Mouse (Mus musculus): ENCODE data around the gene Plcg2.
A peak's percentile ranks its signal among the peaks of the same experiment; 100 is the strongest.

The Plcg2 gene

DNA sequence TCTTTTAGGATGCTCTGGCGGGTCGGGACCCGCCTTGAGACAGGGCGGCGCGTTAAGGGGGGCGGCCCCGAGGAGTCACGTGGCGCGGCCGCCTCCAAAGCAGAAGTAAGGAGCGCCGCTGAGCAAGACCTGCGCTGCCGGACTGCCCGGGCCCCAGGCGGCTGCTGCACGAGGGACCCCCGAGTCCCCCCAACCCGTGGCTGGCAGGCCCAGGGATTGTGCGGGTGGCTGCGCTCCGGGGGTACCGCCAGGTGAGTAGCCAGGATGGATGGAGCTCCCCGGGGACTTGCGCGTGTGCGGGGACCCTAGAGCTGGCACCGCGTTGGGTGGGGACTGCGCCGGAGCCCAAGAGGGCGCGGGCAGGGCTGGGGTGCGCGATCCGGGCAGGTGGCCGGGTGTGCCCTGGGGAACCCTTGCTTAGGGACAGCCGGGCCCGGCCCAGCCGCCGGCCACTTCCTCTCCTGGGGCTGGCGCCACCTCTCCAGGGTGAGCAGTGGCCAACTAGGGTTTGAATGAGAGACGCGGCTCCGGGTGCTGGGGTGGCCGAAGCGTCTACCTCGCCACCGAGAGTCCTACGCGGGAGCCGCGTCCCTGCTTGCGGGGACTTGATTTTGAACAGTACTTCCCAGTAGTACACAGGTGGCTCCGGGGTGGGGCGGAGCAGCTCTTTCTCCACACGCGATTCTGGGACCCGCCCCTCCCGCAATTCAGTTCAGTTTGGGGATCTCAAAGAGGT is at the start of gene Plcg2:
Gene Plcg2, plus strand, starts transcription at position 113 of the 736 bp plus-strand sequence.
- DNase-seq: peak in 1 of 2 experiments; percentile 7

DNA sequence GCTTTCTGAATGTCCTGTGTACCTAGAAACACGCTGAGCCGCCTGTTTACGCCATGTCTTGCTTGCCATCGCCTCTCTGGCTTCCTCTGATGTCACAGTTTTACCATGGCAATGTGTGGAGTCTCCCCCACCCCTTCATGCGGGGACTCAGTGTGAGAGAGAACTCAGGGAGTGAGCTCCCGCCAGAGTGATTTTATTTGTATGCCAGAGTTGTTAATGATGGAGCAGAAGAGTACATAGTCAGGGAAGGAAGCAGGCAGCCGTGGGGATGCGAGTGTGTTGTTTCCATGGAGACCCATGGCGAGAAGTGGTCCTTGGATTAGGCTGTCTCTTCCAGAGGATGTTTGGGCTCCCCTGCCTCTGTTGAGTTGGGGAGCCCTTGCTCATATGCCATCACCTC is 47.0 kb upstream of the Plcg2 start:
- no peak for DNase-seq

DNA sequence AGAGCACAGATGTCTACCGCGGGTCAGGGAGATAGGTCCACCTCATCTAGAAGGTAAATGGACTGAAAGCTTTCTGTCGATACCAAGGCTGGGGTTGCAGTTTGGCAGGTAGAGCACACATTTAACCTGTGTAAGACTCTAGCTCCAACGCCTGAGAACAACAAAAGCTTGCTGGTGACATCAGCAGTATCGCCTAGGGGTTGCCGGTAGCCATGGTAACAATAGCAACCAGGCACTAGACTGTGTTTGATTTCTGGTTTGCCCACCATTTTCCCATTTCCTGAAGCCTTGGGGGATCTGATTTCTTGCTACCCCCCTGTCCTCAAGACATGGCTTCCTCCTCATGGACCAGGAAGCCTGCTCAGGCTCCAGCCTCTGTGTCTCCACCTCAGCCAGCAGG is 44.1 kb upstream of the Plcg2 start:
- no peak for DNase-seq

GRCm38 (mm10) chr8:117454516-117455116 is 43.5 kb upstream of the Plcg2 start:
- DNase-seq: no peak

DNA sequence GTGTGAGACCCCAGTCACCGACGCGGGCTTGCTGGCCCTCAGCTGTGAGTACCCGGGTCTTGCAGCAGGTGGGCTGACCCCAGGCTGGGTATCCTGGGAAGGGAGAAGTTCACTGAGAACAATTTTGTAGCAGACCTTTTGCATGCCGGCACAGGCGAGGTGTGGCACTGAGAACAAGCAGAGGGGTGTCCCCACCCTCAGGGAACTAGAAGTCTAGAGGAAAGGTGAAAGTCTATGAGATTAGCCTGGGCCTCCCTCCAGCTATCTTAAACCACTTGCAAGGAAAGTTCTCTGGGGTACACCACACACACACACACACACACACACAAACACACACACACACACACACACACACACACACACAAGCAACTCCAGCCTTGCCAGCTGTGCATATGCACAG is 42.4 kb upstream of the Plcg2 start:
- no peak for DNase-seq

- no peak for DNase-seq
These were observed 39.7 kb upstream of the Plcg2 start for GRCm38 (mm10) chr8:117458440-117458839.

DNA sequence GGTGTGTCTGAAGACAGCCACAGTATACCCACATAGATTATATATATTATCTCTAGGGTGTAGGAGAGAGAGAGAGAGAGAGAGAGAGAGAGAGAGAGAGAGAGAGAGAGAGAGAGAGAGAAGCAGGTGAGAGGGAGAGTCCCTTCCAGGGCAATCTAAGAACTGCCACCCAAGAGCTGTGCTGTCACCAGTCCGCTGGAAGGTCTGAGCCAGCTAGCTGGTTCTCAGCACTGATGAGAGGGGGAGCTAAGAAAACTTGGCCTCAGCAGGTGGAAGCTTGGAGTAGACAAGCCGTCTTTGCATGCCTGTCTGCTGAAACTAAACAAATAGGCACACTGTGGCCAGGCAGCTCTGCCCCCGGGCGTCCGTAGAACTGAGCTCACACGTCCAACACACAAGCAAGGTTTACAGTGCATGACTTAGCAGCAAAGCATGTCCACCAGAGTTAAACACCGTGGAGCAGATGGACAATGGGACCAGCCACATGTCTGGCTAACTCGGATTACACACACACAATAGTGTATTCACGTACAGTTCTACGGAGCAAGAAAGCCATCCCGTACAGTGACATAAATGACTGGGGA is 35.3 kb upstream of the Plcg2 start:
- no peak for DNase-seq

DNA sequence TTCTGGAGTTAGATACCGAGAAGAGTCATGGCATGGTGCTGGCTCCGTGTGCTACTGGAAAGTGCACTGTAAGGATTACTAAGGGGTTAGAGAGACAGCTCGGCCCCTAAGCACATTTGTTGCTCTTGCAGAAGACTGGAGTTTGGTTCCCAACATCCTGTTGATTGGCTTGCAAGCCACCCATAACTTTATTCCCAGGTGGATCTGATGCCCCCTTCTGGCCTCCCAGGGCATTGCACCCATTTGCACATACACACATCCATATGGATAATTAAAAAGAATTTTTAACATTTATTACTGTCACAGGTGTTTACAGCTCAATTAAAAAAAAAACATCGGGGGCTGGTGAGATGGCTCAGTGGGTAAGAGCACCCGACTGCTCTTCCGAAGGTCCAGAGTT is 33.6 kb upstream of the Plcg2 start:
- no peak for DNase-seq

DNA sequence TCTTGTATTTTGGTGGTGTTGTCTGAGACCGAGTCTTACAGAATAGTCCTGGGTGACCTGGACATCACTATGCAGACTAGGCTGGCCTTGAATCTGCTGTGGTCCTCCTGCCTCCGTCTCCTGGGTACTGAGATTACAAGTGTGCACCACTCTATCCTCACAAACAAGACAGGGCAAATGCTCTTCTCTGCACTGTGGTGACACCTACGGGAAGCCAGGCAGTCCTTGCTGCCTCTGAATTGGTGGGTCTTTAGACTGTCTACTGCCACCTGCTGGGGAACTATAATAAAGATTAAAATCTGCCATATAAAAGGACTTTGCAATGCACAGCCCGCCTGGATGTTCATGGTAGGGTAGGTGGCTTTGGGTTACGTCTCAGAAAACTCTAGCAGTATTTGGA is 32.8 kb upstream of the Plcg2 start:
- peak; percentile 38 to 60 for DNase-seq

DNA sequence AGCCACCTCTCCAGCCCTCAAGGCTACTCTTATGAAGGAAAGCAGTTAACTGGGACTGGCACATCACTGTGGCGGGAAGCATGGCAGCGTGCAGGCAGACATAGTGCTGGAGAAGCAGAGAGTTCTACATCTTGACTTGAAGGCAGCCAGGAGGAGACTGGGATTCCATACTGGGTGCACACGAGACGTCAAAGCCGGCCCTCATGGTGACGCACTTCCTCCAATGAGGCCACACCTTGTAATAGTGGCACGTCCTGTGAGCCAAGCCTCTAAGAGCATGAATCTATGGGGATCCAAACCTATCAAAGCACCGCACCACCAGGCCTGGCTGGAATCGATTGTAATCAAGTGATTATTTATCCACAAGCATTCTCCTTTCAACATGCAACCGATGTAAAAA is 30.6 kb upstream of the Plcg2 start:
- DNase-seq: no peak

DNA sequence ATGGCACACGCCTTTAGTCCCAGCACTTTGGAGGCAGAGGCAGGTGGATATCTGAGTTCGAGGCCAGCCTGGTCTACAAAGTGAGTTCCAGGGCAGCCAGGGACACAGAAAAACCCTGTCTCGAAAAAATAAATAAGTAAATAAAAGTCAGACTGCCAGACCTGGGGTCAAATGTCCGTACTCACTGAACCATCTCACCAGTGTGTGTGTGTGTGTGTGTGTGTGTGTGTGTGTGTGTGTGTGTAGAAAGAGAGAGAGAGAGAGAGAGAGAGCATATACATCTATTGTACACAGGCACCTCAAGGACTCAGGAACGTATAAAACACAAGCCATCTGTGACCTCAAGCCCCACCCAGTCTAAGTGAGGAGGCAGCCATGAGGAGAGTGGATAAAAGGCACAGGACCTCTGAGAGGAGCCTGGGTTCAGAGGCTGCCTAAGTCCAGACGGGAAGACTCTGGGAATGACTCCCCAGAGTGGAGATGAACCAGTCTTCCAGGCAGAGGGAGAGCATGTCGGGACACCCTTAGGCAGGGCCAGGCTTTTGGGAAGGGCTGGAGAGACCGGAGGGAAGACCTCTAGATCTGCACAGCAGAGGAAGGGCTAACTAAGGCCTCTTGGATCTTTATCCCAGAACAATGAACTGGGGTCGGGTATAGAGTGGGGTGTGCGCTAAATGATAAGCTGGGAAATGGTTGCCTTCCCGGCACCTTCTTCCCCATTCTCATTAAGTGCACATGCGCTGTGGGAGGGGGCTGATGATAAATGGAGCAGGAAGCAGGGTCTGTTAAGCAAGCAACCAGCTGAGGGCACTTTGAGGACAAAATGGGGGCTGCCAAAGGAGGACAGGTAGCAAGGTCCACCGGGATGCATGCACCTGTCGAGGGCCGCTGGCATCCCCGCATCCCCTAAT is 28.4 kb upstream of the Plcg2 start:
- no peak for DNase-seq

DNA sequence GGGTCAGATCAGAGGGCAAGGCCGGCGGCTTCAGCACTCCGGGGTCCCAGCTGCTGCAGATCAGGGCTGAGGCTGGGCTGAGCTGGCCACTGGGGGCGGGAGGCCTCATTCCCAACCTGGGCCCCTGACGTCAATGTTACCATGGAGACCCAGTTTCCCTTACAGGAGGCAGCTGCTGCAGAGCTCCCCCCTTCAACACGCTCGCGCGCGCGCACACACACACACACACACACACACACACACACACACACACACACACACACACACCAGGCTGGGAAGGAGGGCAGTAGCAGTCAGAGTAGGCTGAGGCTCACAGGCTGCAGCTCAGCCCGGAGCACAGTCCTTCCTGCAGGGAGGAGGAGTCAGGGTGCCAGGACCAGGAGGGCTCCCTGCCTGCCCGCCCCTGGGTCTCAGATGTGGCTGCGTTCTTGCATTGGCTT is 27.7 kb upstream of the Plcg2 start:
- peak; percentile 49 to 52 for DNase-seq

DNA sequence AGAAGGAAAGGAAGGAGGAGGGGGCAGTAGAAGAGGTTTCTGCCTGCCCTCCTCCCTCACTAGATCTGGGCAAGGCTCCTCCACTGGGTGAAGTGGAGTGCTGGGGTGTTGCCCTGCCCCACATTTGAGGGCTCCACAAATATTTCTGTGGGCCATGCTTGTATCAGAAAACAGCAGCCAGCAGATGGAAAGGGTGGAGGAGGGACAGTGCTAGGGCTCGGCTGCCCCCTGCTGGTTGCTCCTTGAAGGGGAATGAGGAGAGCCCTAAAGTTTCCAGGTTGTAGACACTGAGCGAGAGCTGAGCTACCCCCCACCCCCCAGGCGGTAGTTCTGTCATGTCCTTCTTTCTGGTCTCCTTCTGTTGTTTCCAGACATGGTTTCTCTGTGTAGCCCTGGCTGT is 26.9 kb upstream of the Plcg2 start:
- peak; percentile 55 to 61 for DNase-seq

DNA sequence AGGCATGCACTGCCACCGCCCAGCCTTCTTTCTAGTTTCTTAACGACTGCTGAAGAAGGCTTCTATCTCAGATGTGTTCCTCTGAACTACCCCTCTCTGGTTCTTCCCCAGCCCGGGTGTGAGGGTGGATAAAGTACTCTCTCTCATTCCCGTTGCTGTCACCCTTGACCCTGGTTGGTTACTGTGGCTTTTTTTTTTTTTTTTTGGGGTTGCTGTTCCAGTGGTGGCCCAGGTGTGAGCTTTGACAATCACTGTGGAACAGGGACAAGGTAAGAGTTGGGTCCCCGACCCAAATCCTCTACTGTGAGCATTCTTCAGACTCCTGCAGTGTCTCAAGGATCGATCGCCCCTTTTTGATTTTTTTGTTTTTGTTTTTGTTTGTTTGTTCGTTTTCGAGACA is 26.4 kb upstream of the Plcg2 start:
- no peak for DNase-seq

DNA sequence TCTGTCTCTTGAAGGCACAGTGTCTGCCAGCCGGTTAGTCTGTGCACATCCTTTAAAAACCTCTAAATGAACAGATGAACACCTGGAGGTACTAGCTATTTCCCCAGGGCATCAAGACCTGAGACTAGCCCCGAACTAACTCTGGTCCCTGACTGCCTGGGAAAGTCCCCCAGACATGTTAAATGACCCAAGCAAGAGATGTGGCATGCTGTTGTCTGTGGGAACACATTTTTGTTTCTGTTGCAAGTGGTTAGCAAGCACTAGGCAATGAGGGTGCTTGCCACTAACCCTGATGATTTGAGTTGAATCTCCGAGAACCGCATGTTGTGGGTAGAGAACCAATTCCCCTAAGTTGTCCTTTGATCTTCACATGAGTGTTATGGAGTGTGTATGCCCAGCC is 25.8 kb upstream of the Plcg2 start:
- DNase-seq: no peak

- peak; percentile 92 to 94 for DNase-seq
These were observed 23.1 kb upstream of the Plcg2 start for GRCm38 (mm10) chr8:117474944-117475343.

GRCm38 (mm10) chr8:117475819-117476218 is 22.3 kb upstream of the Plcg2 start:
- DNase-seq: no peak

- no peak for DNase-seq
These were observed 20.0 kb upstream of the Plcg2 start for GRCm38 (mm10) chr8:117478082-117478481.

GRCm38 (mm10) chr8:117479996-117480395 is 18.1 kb upstream of the Plcg2 start:
- DNase-seq: no peak

- no peak for DNase-seq
These were observed 17.6 kb upstream of the Plcg2 start for GRCm38 (mm10) chr8:117480516-117480915.

GRCm38 (mm10) chr8:117481830-117482229 is 16.3 kb upstream of the Plcg2 start:
- no peak for DNase-seq

DNA sequence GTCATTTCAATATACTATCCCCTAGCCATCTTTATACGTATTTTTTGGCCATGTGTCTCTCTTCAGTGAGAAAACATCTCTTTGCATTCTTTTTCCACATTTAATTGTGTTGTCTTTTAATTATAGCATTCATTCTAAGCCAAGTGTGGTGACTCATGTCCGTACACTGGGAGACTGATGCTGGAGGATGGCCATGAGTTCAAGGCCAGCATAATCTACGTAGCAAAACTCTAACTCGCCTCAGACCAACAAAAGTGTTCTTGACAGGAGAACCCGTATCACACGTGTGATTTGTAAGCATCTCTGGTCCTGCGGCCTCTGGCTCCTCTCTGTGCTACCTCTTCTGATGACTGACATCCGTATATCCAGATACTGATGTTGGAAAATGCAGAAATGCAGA is 13.4 kb upstream of the Plcg2 start:
- no peak for DNase-seq

GRCm38 (mm10) chr8:117485316-117485715 is 12.8 kb upstream of the Plcg2 start:
- no peak for DNase-seq

Data from cerebellum, postnatal 36 days (tissue).